Mouse (Mus musculus): Measurements from ENCODE around the gene Zfp580. TPM values are rescaled to one million over a fixed set of nuclear protein-coding genes. Genes with fewer than 3 reads are reported as not detected.
A peak's percentile ranks its signal among the peaks of the same experiment; 100 is the strongest.

The Zfp580 gene
- polyA plus RNA-seq, 1 experiment from 2014 or later: 21.6 TPM

- Histone ChIP-seq H3K4me1 (replicated peaks; ENCODE audit: control insufficient read depth, insufficient read depth) (no peaks in the 10 kb centered on the region), H3K27me3 (ENCODE audit: control insufficient read depth, insufficient read depth, low read length) (no peaks in the 10 kb centered on the region), H3K4me2 (replicated peaks; ENCODE audit: low read depth) (peak overlapping the region; percentile 55), H3K36me3 (ENCODE audit: control insufficient read depth, insufficient read depth, low read length) (peaks cover 9% of the 10 kb centered on the region; the same call in 1 of the 2 replicates), H3K9me3 (ENCODE audit: control insufficient read depth, low read length) (no peaks in the 10 kb centered on the region), H3K27ac (replicated peaks) (peak overlapping the region; percentile 98), H3K9ac (ENCODE audit: low read length) (no peak overlapping the region), H3K4me3 (ENCODE audit: low read depth, low read length) (peak overlapping the region; percentile 67)
- DNase-seq (ENCODE audit: low spot score): no peak
- 84% methylated on average over 8 of the region's 8 CpGs for WGBS
- ATAC-seq (ENCODE audit: low FRiP score, low TSS enrichment): no peak
- TF ChIP-seq EP300 (optimal IDR thresholded peaks at IDR 0.05) (no peak), CTCF (IDR thresholded peaks at IDR 0.05; ENCODE audit: low read depth) (no peak)
Observed at GRCm38 (mm10) chr7:5037467-5037866, 13.9 kb upstream of the Zfp580 start.

DNA sequence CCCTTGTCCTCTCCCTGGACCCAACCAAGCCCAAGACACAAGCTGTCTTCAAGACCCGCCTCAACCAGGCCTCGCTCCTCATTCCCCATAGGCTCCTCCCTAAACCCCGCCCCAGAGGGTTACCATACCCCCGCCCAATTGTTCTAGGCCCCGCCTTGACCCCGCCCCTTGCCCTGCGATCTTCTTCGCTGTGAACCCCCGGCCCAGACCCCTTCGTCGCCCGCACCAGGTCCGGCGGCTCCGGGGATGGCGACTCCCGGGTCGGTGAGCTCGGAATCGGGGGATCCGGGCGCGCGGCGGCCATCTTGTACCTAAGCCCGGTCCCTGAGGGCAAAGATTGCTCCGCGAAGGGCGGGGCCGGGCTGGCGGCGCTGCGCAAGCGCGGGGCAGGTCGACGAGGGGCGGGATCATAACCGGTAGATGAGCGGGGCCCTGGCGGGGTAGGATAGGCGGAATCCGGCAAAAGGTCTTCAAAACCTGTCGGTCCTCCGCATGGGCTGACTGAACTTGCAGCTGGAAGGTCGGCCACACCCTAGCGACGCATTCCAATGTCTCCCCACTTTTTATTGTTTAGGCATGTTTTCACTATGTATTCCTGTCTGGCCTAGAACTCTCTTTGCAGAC lies 13.1 kb upstream of the Zfp580 start, which contains the start of gene Zfp784:
TSS of gene Zfp784 (minus strand) at position 338 of the 624 bp plus-strand sequence.
- H3K9ac ChIP-seq (ENCODE audit: low read length): peak within 1 kb of the TSS; percentile 84
- H3K4me3 ChIP-seq (ENCODE audit: low read depth, low read length): peak within 1 kb of the TSS; percentile 67
- peak within 1 kb of the TSS; percentile 55 for H3K4me2 ChIP-seq (replicated peaks; ENCODE audit: low read depth)
- H3K27ac ChIP-seq (replicated peaks): peak within 1 kb of the TSS; percentile 98
- peak; percentile 98 for ATAC-seq (ENCODE audit: low FRiP score, low TSS enrichment)
- no peaks in the 10 kb centered on the region for H3K9me3 ChIP-seq (ENCODE audit: control insufficient read depth, low read length)
- no peak for TF ChIP-seq CTCF (IDR thresholded peaks at IDR 0.05; ENCODE audit: low read depth)
- TF ChIP-seq EP300 (optimal IDR thresholded peaks at IDR 0.05): peak; percentile 84
- H3K27me3 ChIP-seq (ENCODE audit: control insufficient read depth, insufficient read depth, low read length): no peaks in the 10 kb centered on the region
- WGBS: under 1% methylated on average over 47 of the region's 48 CpGs
- peak; percentile 95 for DNase-seq (ENCODE audit: low spot score)
- H3K4me1 ChIP-seq (replicated peaks; ENCODE audit: control insufficient read depth, insufficient read depth): no peaks in the 10 kb centered on the region
- H3K36me3 ChIP-seq (ENCODE audit: control insufficient read depth, insufficient read depth, low read length): peaks cover 5% of the 10 kb centered on the region; the same call in 1 of the 2 replicates

DNA sequence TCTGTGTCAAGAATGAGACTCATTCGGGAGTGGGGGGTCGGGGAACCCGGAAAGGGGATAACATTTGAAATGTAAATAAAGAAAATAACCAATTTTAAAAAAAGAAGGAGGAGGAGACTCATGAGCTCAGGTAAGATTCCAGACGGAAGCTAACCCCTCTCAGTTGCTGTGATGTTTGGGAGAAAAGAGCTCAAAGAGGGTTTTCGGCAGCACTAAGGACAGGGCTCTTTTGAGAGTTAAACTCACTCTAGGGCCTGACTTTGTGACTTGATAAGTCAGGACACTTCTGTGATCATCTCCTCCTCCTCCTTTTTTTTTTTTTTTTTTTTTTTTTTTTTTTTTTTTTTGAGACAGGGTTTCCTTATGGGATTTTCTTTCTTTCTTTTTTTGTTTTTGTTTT lies 12.4 kb upstream of the Zfp580 start:
- no peaks in the 10 kb centered on the region for H3K4me1 ChIP-seq (replicated peaks; ENCODE audit: control insufficient read depth, insufficient read depth)
- peak overlapping the region; percentile 67 for H3K4me3 ChIP-seq (ENCODE audit: low read depth, low read length)
- H3K9me3 ChIP-seq (ENCODE audit: control insufficient read depth, low read length): no peaks in the 10 kb centered on the region
- H3K9ac ChIP-seq (ENCODE audit: low read length): peak overlapping the region; percentile 84
- H3K27me3 ChIP-seq (ENCODE audit: control insufficient read depth, insufficient read depth, low read length): no peaks in the 10 kb centered on the region
- peaks cover 4% of the 10 kb centered on the region; the same call in 1 of the 2 replicates for H3K36me3 ChIP-seq (ENCODE audit: control insufficient read depth, insufficient read depth, low read length)
- ATAC-seq (ENCODE audit: low FRiP score, low TSS enrichment): no peak
- WGBS: 16% methylated on average over 5 of the region's 5 CpGs
- DNase-seq (ENCODE audit: low spot score): no peak
- H3K4me2 ChIP-seq (replicated peaks; ENCODE audit: low read depth): peak overlapping the region; percentile 55
- peak overlapping the region; percentile 98 for H3K27ac ChIP-seq (replicated peaks)
- TF ChIP-seq EP300 (optimal IDR thresholded peaks at IDR 0.05): no peak
- TF ChIP-seq CTCF (IDR thresholded peaks at IDR 0.05; ENCODE audit: low read depth): no peak

- WGBS: 58% methylated on average over 2 of the region's 2 CpGs
- Histone ChIP-seq H3K9ac (ENCODE audit: low read length) (no peak overlapping the region), H3K4me3 (ENCODE audit: low read depth, low read length) (no peak overlapping the region), H3K36me3 (ENCODE audit: control insufficient read depth, insufficient read depth, low read length) (no peaks in the 10 kb centered on the region), H3K27me3 (ENCODE audit: control insufficient read depth, insufficient read depth, low read length) (no peaks in the 10 kb centered on the region), H3K27ac (replicated peaks) (no peak overlapping the region), H3K9me3 (ENCODE audit: control insufficient read depth, low read length) (no peaks in the 10 kb centered on the region), H3K4me2 (replicated peaks; ENCODE audit: low read depth) (no peak overlapping the region), H3K4me1 (replicated peaks; ENCODE audit: control insufficient read depth, insufficient read depth) (no peaks in the 10 kb centered on the region)
- ATAC-seq (ENCODE audit: low FRiP score, low TSS enrichment) (no peak), DNase-seq (ENCODE audit: low spot score) (no peak)
- TF ChIP-seq CTCF (IDR thresholded peaks at IDR 0.05; ENCODE audit: low read depth) (no peak), EP300 (optimal IDR thresholded peaks at IDR 0.05) (no peak)
Observed at GRCm38 (mm10) chr7:5044981-5045380, 6.4 kb upstream of the Zfp580 start.

DNA sequence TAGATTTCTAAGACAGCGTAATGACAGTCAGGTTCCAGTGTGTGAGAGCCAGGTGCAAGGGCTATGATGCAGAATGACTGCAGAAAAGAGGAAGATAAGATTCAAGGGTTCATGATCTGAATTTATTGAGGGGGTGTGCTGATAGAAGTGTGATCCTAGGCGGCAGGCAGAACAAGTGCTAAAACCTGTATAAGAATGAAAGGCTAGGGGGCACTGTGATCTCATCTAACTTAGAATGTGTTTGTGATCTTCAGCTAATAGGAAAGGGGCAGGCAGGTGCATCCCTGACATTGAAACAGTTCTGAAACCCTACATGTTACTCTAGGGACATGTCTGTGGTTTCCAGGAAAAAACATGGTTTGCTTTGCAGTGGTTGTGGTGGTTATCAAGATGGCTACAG lies 5.2 kb upstream of the Zfp580 start:
- H3K9ac ChIP-seq (ENCODE audit: low read length): no peak overlapping the region
- no peaks in the 10 kb centered on the region for H3K4me1 ChIP-seq (replicated peaks; ENCODE audit: control insufficient read depth, insufficient read depth)
- no peak overlapping the region for H3K4me2 ChIP-seq (replicated peaks; ENCODE audit: low read depth)
- H3K36me3 ChIP-seq (ENCODE audit: control insufficient read depth, insufficient read depth, low read length): no peaks in the 10 kb centered on the region
- no peak overlapping the region for H3K27ac ChIP-seq (replicated peaks)
- H3K4me3 ChIP-seq (ENCODE audit: low read depth, low read length): no peak overlapping the region
- 70% methylated on average over 2 of the region's 2 CpGs for WGBS
- no peaks in the 10 kb centered on the region for H3K27me3 ChIP-seq (ENCODE audit: control insufficient read depth, insufficient read depth, low read length)
- H3K9me3 ChIP-seq (ENCODE audit: control insufficient read depth, low read length): no peaks in the 10 kb centered on the region
- DNase-seq (ENCODE audit: low spot score) (no peak), ATAC-seq (ENCODE audit: low FRiP score, low TSS enrichment) (no peak)
- TF ChIP-seq EP300 (optimal IDR thresholded peaks at IDR 0.05) (no peak), CTCF (IDR thresholded peaks at IDR 0.05; ENCODE audit: low read depth) (no peak; the same call in 1 of the 2 replicates)

DNA sequence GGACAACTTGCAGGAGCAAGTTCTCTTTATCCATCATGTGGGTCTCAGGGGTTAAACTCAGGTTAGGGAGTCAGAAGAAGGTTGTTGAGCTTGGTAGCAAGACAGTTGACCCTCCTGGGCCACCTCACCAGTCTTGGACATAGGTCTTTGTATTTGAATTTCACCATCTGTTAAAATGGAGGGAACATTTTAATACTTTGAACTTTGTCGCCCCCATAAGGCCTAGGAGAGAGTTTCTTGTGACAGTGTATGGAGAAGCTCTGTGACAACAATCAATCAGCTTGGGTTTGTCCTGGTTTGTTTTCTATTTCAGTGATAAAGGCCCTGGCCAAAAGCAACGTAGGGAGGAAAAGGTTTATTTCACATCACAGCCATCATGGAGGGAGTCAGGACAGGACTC lies 4.0 kb upstream of the Zfp580 start:
- peak; percentile 66 for TF ChIP-seq CTCF (IDR thresholded peaks at IDR 0.05; ENCODE audit: low read depth)
- TF ChIP-seq EP300 (optimal IDR thresholded peaks at IDR 0.05): no peak
- DNase-seq (ENCODE audit: low spot score): no peak
- H3K9me3 ChIP-seq (ENCODE audit: control insufficient read depth, low read length): no peaks in the 10 kb centered on the region
- H3K36me3 ChIP-seq (ENCODE audit: control insufficient read depth, insufficient read depth, low read length): no peaks in the 10 kb centered on the region
- no peak overlapping the region for H3K9ac ChIP-seq (ENCODE audit: low read length)
- H3K4me3 ChIP-seq (ENCODE audit: low read depth, low read length): no peak overlapping the region
- no peak overlapping the region for H3K27ac ChIP-seq (replicated peaks)
- no peak overlapping the region for H3K4me2 ChIP-seq (replicated peaks; ENCODE audit: low read depth)
- no peaks in the 10 kb centered on the region for H3K27me3 ChIP-seq (ENCODE audit: control insufficient read depth, insufficient read depth, low read length)
- no peak for ATAC-seq (ENCODE audit: low FRiP score, low TSS enrichment)
- H3K4me1 ChIP-seq (replicated peaks; ENCODE audit: control insufficient read depth, insufficient read depth): no peaks in the 10 kb centered on the region
- 23% methylated on average over 2 of the region's 2 CpGs for WGBS
